Mouse (Mus musculus) frontal cortex, postnatal 14 days (tissue): ENCODE data around the gene Lce1b.
"Not testable (repeated sequence)": the region's sequence is repeated elsewhere in the genome, so short reads cannot be mapped to it uniquely, and the experiment has no call there.

Source experiments
- DNase-seq, 2 experiments: peaks; one replicate each; pipeline ENCODE4 v3.0.0; 2022; ENCODE audit warnings: low spot score in 2 of 2

Lce1b gene

DNA sequence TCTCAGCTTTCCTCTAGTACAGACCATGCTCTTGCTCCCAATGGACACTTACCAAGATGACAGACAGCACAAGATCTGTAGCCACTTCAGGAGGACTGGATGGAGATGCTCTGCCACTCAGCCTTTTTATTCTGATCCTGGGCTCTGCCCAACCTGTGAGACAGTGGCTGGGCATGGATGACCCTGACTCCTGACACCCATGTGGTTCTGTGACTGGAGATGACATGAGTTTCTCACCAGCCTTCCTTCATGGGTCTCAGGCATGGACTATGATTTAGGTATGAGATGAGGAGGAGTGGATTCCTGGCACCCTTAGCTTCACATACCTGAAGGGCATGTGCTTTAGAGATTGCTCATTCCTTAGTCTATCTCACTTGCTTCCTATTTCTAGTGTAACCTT lies at the start of gene Lce1b:
TSS of gene Lce1b (minus strand) at position 101 of the 400 bp plus-strand sequence.
- no peak for DNase-seq

DNA sequence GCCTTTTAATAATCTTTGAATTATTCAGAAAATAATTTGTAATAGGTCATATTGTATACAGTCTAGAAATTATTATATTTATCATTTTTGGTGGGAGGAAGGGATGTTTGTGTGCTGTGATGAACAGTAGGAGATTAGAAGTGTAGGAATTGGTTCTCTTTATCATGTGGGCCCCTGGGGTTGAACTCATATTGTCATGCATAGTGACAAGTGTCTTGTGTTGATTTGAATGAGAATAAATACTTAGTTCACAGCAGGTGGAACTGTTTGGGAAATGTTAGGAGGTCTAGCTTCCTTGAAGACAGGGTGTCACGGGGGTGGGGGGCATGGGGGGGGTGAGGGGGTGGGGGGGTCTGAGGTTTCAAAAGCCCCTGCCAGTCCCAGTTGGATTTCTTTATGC lies 37.9 kb upstream of the Lce1b start:
- DNase-seq = no peak

DNA sequence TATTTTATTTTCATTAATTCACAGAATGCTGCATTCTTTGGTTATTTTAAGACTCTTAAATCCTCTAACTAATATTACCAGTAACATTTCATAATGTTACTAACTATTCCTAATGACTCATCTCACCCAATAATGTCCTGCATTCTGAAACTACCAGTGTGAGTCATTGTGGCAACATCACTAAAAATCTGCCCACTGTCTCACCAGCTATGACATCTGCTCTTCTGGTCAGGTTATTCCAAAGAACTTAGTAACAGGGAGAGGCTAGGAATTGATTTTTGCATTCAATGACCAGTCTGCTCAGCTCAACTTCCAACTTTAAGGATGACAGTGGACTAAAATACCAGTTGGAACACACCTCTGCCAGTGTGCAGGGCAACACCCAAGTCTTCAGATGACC lies 35.0 kb upstream of the Lce1b start:
- DNase-seq = no peak

DNA sequence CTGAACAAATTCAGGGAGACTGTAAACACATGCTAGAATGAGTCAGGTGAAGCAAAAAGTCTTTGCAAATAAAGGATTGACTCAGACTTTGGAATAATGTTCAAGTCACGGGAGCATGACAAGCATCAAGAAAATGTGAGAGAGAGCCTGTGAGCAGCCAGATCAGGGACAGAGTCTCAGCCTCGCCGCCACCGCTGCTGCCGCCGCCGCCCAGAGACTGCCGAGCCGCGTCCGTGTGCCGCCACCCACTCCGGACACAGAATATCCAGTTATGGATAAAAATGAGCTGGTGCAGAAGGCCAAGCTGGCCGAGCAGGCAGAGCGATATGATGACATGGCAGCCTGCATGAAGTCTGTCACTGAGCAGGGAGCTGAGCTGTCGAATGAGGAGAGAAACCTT lies 32.4 kb upstream of the Lce1b start:
- not testable (repeated sequence) for DNase-seq

DNA sequence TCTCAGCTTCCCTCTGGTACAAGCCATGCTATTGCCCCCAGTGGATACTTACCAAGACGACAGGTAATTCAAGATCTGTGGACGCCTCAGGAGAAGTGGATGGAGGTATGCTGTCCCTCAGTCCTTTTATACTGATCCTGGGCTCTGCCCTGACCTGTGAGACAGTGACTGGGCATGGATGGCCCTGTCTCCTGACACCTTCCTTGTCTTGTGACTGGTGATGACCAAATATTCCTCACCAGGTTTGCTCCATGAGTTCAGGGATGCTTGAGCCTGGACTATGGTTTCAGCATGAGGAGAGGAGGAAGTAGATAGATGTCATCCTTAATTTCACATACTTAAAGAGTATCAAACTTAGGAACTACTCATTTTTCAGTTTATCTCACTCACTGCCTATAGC lies 30.4 kb upstream of the Lce1b start, which contains the start of gene Lce1d:
TSS of gene Lce1d (minus strand) at position 101 of the 400 bp plus-strand sequence.
- DNase-seq = no peak

DNA sequence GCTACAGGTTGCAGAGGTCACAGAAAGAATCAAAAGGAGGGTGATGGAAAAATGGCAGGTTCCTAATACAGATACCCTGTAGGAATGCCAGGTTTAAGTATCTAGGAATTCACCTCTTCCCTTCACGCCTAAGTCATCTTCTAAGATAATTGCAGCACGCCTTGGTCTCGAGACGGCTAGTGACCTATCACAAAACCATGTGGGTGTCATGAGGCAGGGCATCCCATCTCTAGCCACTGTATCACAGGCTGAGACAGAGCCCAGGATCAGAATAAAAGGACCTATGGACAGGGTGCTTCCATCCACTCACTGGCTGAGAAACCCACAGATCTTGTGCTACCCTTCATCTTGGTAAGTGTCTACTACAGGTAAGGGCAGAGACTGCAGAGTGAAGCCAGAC lies 22.2 kb upstream of the Lce1b start, which contains the start of gene Lce1c:
TSS of gene Lce1c (plus strand) at position 301 of the 400 bp plus-strand sequence.
- DNase-seq = no peak

DNA sequence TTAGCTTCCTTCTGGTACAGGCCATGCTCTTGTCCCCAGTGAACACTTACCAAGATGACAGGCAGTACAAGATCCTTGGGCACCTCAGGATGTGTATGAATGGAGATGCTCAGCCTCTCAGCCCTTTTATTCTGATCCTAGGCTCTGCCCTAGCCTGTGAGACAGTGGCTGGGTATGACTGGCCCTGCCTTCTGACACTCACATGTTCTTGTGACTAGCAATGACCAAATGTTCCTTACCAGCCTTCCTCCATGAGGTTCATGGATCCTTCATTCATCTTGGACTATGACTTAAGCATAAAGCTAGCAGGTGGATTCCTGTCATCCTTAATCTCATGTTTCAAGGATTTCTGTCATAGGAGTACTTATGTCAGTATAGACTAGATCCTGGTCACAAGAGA lies 13.5 kb upstream of the Lce1b start, which contains the start of gene Lce1a2:
TSS of gene Lce1a2 (minus strand) at position 101 of the 400 bp plus-strand sequence.
- DNase-seq = no peak

DNA sequence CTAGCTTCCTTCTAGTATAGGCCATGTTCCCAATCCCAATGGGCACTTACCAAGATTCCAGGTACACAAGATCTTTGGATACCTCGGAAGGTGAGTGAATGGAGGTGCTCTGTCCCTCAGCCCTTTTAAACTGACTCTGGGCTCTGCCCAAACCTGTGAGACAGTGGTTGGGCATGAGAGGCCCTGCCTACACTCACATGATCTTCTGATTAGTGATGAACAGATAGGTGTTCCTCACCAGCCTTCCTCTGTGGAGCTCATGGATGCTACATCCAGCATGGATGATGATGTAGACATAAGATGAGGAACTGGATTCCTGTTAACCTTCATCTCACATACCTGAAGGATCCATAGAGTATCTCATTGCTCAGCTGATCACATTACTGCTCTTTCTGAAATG lies 8.5 kb downstream of the Lce1b start, which contains the start of gene Lce1a1:
TSS of gene Lce1a1 (minus strand) at position 101 of the 400 bp plus-strand sequence.
- no peak for DNase-seq

DNA sequence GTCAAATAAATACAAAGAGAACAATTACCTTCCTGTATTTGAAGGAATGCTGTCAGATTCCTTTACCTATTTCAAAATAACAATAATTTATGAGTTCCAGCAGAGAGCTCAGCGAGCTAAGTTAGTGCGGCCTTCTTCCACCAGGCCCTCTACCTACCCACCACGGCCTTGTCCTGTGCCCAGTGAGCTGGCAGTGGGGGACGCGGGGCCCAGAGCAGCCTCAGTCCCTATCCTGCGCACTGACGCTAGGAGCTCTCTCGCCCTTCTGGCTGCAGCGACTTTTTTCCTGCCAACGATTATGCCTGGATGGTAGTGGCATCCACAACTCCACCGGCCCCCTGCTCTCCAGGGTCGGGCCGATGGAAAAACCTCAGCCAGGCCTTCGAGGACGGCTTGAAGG lies 16.9 kb downstream of the Lce1b start:
- DNase-seq = no peak

DNA sequence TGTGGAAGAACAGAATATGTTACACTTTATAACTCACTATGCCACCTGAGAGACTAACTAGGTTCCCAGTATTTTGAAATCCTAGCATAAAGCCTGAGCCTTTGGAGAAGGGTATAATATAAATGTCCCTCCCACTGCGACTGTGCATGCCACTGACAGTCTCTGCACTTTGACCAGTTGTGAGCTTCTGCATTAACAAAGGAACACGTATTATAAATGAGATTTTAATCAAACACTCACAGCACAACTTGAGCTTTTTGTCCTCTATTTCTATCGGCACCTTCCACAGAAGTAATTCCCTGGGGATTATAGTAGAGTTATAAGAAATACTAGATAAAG lies 18.1 kb downstream of the Lce1b start:
- no peak for DNase-seq

DNA sequence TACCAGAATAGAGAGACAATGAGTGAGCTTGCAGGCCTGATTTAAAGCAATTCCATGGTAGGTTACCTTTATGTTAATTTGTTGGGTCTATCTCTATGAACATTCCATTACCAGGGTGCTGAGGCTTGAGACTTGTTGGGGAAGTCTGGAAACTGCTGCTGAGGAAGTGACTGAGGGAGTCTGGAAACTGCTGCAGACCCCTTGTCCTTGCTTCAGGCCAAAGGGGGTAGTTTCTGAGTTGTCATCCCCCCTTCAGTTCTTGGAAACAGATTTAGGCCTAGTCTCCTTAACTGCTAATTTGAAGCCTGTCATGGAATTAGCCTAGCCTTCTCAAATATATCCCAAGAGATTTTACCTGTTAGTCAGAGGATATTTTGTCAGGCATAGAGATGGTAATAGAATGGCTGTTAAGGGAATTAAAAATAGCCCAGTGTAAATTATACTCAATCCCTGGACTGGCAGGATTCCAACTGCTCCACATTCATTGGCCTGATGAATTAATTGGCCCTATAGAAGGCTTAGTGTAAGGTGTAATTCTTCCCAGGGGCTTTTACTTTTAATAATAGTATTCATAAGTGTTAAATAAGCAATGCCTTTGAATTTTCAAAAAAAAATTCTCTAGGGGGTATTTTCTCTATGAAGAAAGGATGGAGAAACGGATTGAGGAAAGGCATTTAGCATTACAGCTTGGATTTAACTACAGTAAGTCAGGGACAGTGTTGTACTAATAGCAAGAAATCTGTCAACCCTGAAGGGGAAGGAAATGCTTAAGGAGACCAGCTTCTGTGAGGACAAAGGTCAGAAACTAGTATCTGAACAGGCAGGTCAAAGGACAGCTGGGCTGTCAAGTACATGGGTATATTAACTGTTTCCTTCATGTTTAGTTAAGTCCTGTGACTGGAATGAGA lies 18.7 kb downstream of the Lce1b start:
- DNase-seq = no peak

DNA sequence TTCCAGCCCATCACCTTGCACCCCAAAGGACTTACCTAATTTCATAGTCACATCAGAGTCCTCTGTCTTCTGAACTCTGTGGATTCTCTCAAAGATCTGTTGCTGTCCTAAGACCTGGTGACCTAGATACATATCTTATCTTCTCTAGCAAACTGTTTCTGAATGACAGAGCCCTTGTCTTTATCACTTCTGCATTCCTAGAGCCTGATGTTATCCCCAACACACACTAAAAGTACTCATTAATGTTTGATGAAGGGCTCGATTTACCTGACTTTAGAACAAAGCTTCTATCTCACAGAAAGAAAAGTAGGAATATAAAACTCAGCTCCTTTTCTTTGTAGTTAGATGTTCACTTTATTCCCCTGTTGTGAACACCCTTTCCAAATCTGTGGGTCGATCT lies 35.2 kb downstream of the Lce1b start, which contains the start of gene Lce6a:
TSS of gene Lce6a (minus strand) at position 101 of the 400 bp plus-strand sequence.
- DNase-seq = no peak

DNA sequence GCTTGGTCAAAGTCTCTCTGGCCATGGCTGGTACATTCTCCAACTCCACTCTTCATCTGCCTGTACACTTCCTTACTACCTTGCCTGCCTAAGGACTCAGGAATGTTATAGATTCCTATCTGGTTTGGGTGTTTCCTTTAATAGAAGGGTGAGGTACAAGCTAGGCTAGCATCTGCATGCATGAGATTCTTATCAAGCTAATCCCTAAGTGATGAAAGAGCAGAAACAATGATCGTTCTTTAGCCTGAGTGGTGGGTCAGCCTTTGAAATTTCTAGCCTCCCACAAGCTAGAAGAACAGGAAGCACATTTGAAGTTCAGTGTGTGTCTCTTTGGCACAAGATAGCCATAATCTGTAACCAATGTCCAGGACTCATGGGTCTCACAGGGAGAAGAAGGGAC lies 46.9 kb downstream of the Lce1b start:
- no peak for DNase-seq

DNA sequence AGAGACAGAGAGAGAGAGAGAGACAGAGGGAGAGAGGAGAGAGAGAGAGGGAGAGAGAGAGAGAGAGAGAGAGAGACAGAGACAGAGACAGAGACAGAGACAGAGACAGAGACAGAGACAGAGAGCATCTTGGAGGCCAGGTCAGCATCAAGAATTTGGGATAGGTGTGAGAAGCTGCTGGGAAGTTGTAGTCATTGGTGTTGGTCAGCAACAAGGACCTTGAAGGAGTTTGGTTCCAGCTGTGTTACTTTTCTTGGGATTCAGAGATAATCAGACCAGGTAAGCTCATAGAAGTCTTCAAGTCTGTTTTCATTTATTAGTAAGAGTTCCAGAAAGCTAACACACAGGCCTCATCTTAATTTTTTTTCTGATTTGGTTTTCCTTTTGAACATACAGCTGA lies 49.3 kb downstream of the Lce1b start, which contains the start of gene 2210017I01Rik:
TSS of gene 2210017I01Rik (minus strand) at position 101 of the 400 bp plus-strand sequence.
- DNase-seq = no peak
